Mouse (Mus musculus): ENCODE results near the gene Cst11. TPM values are rescaled to one million over a fixed set of nuclear protein-coding genes. Genes with fewer than 3 reads are reported as not detected.
"Not testable (repeated sequence)": the region's sequence is repeated elsewhere in the genome, so short reads cannot be mapped to it uniquely, and the experiment has no call there.

Gene Cst11
- polyA plus RNA-seq (2015; fragmentation: Nextera tagmentation; extraction: Ambion mirVana), result not detected in 2 replicates

DNA sequence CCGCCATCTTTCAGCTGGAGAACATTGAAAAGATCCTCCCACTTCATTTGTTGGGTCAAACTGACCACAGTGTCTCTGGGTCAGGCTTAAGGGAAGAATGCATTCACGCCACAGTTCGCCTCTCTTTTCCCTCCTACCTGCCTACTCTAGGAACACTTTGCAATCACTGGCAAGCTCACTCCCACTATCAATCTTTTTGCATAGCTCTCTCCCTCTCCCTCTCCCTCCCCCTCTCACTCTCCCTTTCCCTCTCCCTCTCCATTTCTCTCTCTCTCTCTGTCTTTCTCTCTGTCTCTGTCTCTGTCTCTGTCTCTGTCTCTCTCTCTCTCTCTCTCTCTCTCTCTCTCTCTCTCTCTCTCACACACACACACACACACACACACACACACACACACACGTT is at the start of gene Cst11:
Gene Cst11, minus strand, starts transcription at position 101 of the 400 bp plus-strand sequence.
- not testable (repeated sequence) for H3K27me3 ChIP-seq (replicated peaks); H3K36me3 ChIP-seq (replicated peaks); H3K9ac ChIP-seq; H3K27ac ChIP-seq; H3K4me1 ChIP-seq; H3K4me2 ChIP-seq; H3K4me3 ChIP-seq; H3K9me3 ChIP-seq; ATAC-seq (replicated peaks)
- whole genome bisulfite sequencing, result 97% methylated on average over 4 of the region's 4 CpGs

DNA sequence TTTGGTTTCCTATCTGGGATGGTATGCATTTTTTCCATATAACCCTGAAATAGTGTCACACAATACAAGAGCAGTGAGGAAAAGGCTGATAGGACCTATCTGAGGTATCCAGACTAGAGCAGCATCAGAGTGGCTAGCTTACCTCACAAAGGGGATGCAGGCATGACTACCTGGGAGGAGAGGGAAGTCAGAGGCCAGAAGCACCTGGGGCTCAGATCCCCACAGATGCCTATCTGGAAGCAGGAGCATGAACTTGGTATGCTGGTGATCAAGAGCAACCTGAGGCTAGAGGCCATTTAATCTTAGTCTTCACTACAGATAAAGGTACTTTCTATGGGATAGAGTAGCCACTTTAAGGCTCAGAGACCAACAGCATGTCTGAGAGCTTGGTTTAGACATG is 48.6 kb upstream of the Cst11 start, which contains the start of gene Cst13:
Gene Cst13, plus strand, starts transcription at position 173 of the 400 bp plus-strand sequence.
- Histone ChIP-seq H3K9me3 (no peaks in the 10 kb centered on the region), H3K27me3 (replicated peaks) (no peaks in the 10 kb centered on the region), H3K27ac (no peak within 1 kb of the TSS), H3K4me2 (no peak within 1 kb of the TSS), H3K36me3 (replicated peaks) (no peaks in the 10 kb centered on the region), H3K9ac (no peak within 1 kb of the TSS), H3K4me1 (no peaks in the 10 kb centered on the region), H3K4me3 (no peak within 1 kb of the TSS)
- ATAC-seq (replicated peaks), result no peak

DNA sequence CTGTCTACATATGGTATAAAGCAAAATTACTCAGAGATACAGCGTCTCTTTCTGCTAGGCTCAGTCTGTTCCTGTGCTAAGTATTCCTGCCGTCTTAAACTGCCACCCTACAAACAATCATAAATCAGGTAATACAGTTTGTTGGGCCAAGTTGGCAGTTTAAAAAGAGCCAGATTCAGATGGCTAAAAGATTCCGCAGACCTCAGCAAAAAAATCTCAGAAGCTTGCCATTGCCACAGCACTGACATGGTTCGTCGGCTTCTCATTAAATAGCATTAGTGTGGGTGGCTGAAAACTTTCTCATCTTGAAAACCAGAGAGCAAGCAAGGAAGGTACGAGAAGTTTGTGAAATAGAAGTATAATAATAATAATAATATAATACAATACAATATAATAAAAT is 35.4 kb upstream of the Cst11 start:
- Histone ChIP-seq H3K27me3 (replicated peaks) (no peaks in the 10 kb centered on the region), H3K9me3 (no peaks in the 10 kb centered on the region), H3K27ac (no peak overlapping the region), H3K4me1 (no peaks in the 10 kb centered on the region), H3K4me3 (no peak overlapping the region), H3K4me2 (no peak overlapping the region), H3K9ac (no peak overlapping the region), H3K36me3 (replicated peaks) (no peaks in the 10 kb centered on the region)
- 82% methylated on average over 6 of the region's 6 CpGs for WGBS
- no peak for ATAC-seq (replicated peaks)

DNA sequence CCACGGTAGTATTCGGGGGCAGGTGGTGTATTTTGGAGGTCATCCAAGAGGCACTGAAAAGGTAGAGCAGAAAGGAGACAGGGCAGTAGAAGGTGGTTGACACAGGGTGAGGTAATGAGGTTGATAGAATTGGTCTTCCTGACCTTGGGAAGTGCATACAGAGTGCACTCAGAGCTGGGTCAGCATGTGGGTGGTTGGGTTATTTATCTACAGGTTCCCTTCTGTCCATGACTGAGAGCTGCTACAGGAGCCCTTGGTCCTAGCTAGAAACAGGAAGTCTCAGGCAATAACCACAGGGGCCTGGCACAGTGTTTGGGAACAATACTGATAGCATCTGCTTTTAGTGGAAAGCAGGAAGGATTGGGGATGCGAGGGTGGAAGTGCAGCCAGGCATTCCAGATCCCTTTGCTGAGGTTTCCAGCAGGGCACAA is 30.2 kb upstream of the Cst11 start:
- no peaks in the 10 kb centered on the region for H3K4me1 ChIP-seq
- no peak overlapping the region for H3K4me2 ChIP-seq
- no peaks in the 10 kb centered on the region for H3K27me3 ChIP-seq (replicated peaks)
- no peaks in the 10 kb centered on the region for H3K36me3 ChIP-seq (replicated peaks)
- no peak overlapping the region for H3K27ac ChIP-seq
- H3K9ac ChIP-seq, result no peak overlapping the region
- ATAC-seq (replicated peaks), result no peak
- 71% methylated on average over 3 of the region's 3 CpGs for whole genome bisulfite sequencing
- H3K4me3 ChIP-seq, result no peak overlapping the region
- no peaks in the 10 kb centered on the region for H3K9me3 ChIP-seq

DNA sequence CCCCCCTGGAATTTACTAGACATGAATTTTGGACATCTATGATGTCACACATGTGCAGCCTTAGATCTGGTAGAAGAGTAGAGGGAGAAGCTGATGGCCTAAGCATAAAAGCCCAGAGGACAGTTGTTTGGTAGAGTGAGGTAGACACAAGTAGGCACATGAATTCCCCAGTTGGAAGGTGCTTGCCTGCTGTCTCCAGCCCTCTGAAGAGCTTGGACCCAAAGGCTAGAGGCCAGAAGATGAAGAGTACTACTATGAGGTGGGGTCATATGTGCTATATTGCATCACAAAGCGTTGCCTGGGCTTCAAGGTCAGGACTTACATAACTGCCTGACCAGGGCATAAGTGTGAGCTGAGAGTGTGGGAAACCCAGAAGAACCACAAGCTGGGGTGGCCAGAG is 27.2 kb upstream of the Cst11 start, which contains the start of gene Cst8:
Gene Cst8, plus strand, starts transcription at position 301 of the 400 bp plus-strand sequence.
- H3K4me2 ChIP-seq, result no peak within 1 kb of the TSS
- H3K4me3 ChIP-seq, result no peak within 1 kb of the TSS
- H3K27me3 ChIP-seq (replicated peaks), result no peaks in the 10 kb centered on the region
- no peaks in the 10 kb centered on the region for H3K4me1 ChIP-seq
- 94% methylated on average over 1 of the region's 1 CpGs for WGBS
- no peak within 1 kb of the TSS for H3K9ac ChIP-seq
- H3K9me3 ChIP-seq, result no peaks in the 10 kb centered on the region
- ATAC-seq (replicated peaks), result no peak
- H3K27ac ChIP-seq, result no peak within 1 kb of the TSS
- no peaks in the 10 kb centered on the region for H3K36me3 ChIP-seq (replicated peaks)

DNA sequence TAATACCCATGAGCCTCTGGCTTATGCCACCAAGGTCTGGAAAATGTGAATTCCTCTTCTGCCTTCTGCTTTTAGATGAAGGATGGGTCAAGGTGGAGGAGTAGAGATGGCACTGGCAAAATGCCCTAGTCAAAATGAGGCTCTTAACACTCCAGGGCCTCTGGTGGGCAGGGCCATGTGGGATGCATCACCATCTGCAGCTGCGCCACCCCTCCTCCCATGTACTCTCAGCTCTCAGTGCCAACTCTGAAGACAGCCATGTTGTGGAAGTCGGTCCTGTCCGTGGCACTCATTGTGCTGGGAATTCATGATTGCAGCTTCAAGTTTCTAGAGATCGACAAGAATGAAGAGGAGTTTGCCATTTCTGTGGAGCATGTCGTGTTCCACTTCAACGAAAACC is 17.8 kb upstream of the Cst11 start, which contains the start of gene Cst12:
Gene Cst12, plus strand, starts transcription at position 220 of the 400 bp plus-strand sequence.
- WGBS, result 94% methylated on average over 6 of the region's 6 CpGs

DNA sequence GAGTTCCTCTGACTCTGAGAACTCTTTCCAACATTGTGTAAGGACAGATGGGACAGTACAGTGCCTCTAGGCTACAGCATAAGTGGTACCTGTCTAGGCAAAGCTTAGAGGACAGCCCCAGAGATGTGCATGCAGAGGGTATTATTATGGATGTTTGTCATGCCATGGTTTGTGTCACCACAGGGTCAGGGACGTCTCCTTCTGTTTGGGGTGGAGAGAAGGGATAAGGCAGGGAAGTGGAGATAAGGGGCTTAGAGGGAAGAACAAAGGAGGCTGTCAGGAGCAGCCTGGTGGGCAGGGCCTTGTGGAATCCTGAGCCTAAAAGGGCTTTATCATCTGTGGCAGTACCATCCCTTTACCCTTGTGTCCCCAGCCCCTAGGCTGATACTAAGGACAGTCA is 10.4 kb upstream of the Cst11 start, which contains the start of gene 8030411F24Rik:
Gene 8030411F24Rik, plus strand, starts transcription at position 301 of the 400 bp plus-strand sequence.
- no peak within 1 kb of the TSS for H3K4me3 ChIP-seq
- no peaks in the 10 kb centered on the region for H3K27me3 ChIP-seq (replicated peaks)
- no peak for ATAC-seq (replicated peaks)
- no peaks in the 10 kb centered on the region for H3K9me3 ChIP-seq
- no peak within 1 kb of the TSS for H3K9ac ChIP-seq
- H3K4me2 ChIP-seq, result no peak within 1 kb of the TSS
- no peaks in the 10 kb centered on the region for H3K4me1 ChIP-seq
- no peaks in the 10 kb centered on the region for H3K36me3 ChIP-seq (replicated peaks)
- H3K27ac ChIP-seq, result no peak within 1 kb of the TSS
- 14% methylated on average over 1 of the region's 1 CpGs for WGBS

More for the DNA sequence above, 17.8 kb upstream of the Cst11 start, which contains the start of gene Cst12:
- H3K9me3 ChIP-seq, result no peaks in the 10 kb centered on the region
- ATAC-seq (replicated peaks), result no peak
- no peaks in the 10 kb centered on the region for H3K27me3 ChIP-seq (replicated peaks)
- H3K4me1 ChIP-seq, result no peaks in the 10 kb centered on the region
- H3K9ac ChIP-seq, result no peak within 1 kb of the TSS
- no peak within 1 kb of the TSS for H3K4me2 ChIP-seq
- no peaks in the 10 kb centered on the region for H3K36me3 ChIP-seq (replicated peaks)
- H3K27ac ChIP-seq, result no peak within 1 kb of the TSS
- no peak within 1 kb of the TSS for H3K4me3 ChIP-seq

DNA sequence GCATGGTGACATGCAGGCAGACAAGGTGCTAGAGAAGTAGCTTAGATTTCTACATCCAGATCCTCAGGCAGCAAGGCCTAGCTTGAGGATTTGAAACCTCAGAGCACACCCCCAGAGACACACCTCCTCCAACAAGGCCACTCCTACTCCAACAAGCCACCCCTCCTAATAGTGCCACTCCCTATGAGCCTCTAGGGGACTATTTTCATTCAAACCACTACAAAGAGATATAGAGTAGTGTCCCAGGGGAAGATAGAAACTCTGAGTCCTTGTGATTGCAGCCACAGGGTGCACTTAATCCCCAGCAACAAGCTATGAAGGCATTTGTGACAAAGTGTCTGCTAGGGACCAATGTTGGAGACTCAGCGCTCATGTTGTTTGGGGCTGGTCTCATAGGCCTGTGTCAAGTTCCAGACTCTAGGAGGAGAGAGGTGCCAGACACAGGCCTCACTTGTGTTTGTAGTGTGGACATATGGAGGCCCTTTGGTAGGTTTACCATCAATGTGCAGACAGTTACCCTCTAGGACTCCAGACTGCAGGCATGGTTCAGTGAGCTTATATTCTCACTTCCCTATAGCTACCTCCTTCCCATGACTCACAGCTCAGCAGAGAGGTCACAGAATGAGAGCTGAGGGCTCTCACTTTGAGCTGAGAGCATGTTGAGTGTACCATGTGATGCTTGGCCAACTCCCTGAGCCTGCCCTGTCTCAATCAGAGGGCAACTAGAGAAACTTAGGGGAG is 7.5 kb downstream of the Cst11 start:
- Histone ChIP-seq H3K4me2 (no peak overlapping the region), H3K4me1 (no peaks in the 10 kb centered on the region), H3K4me3 (no peak overlapping the region), H3K27me3 (replicated peaks) (no peaks in the 10 kb centered on the region), H3K9me3 (no peaks in the 10 kb centered on the region), H3K36me3 (replicated peaks) (no peaks in the 10 kb centered on the region), H3K27ac (no peak overlapping the region), H3K9ac (no peak overlapping the region)
- ATAC-seq (replicated peaks), result no peak
- WGBS, result 92% methylated on average over 1 of the region's 1 CpGs

DNA sequence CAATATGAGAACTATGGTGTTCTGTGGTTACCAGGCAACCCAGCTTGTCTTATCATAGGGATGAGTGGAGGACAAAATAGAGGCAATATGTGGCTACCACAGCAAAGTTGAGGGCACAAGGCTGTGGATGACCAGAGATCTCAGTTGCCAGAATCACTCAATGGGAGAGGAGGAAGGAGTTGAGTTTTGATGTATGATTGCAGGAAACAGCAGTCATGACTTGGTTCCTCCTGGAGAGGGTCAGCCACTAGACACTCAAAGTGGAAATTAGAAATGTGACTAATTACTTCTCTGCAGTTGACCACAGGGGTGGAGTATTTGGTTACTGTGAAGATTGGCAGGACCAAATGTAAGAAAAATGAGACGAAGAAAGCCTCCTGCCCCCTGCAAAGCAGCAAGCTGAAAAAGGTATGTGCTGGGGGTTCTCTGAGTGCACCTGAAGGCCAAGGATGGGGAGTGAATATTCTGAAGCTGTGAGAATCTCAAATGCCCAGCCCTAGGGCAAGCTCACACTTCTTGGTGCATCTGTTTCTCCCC is 16.9 kb downstream of the Cst11 start:
- no peak overlapping the region for H3K4me3 ChIP-seq
- ATAC-seq (replicated peaks), result no peak
- WGBS, result 71% methylated on average over 1 of the region's 1 CpGs
- H3K36me3 ChIP-seq (replicated peaks), result no peaks in the 10 kb centered on the region
- H3K4me2 ChIP-seq, result no peak overlapping the region
- H3K4me1 ChIP-seq, result no peaks in the 10 kb centered on the region
- H3K9ac ChIP-seq, result no peak overlapping the region
- no peaks in the 10 kb centered on the region for H3K9me3 ChIP-seq
- no peak overlapping the region for H3K27ac ChIP-seq
- H3K27me3 ChIP-seq (replicated peaks), result no peaks in the 10 kb centered on the region

DNA sequence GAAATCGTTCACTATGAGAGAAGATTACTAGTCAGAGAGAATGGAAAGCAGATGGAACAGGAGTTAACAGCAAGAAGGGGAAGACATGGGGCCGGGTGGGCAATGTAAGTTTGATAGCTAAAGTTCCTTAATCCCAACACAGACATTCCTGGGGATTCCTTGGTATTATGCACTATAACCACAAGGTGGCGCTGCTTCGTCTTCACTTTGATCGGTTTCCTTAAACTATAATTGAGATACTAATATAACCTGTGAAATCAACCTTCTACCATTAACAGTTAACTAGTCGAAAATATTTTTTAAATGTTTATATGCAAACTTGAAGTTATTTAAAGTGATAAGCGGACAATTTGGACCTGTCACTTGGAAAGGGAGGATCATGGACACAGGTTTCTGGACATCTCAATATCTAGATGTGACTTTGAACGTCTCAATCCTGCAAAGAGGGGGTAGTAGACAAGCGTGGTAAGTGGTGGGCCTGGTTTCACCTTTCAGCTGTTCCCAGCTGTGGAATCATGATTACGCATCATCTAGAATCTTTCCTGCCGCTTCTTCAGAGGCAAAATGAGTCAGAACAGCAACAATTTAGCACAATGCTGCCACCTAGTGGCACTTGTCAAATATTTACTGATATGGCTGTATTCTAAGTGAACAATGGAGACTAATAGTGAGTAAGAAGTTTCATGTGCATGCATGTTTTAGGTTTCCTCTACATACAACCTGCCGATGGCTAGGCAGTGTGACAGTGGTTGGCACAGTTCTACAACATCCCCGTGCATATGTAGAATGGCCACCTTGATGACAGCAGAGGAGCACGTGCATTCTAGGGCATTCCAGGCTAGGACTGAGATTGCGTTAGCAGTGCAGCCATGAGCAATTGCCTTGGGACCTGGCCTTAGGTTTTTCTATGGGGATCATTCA is 19.1 kb downstream of the Cst11 start:
- Histone ChIP-seq H3K9me3 (no peaks in the 10 kb centered on the region), H3K4me3 (peak overlapping the region; percentile 39), H3K9ac (peak overlapping the region; percentile 33; the same call in 1 of the 2 replicates), H3K36me3 (replicated peaks) (no peaks in the 10 kb centered on the region), H3K27me3 (replicated peaks) (no peaks in the 10 kb centered on the region), H3K4me1 (no peaks in the 10 kb centered on the region), H3K4me2 (peak overlapping the region; percentile 61), H3K27ac (no peak overlapping the region)
- 17% methylated on average over 15 of the region's 15 CpGs for WGBS
- peak; percentile 94 for ATAC-seq (replicated peaks)

DNA sequence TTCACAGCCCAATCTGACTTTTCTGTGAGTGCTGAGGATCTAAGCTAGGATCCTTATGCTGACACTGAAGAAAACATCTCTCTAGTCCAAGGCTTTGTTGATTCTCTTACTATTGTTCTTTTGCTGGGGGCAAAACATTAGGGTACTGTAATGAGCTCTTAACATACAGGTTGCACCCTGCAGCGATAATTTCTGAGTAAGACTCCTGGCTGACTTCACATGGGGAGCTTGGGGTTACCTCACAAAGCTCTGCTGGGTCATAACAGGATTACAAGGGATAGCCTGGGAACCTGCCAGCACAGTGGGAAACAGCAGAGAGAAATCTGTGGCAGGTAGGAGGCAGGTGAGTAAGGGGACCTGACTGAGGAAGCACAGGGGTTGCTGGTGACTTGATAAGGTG is 21.2 kb downstream of the Cst11 start, which contains the start of gene Cstl1:
Gene Cstl1, plus strand, starts transcription at position 301 of the 400 bp plus-strand sequence.
- no peak for ATAC-seq (replicated peaks)
- H3K4me2 ChIP-seq, result no peak within 1 kb of the TSS
- H3K9ac ChIP-seq, result no peak within 1 kb of the TSS
- H3K9me3 ChIP-seq, result no peaks in the 10 kb centered on the region
- H3K36me3 ChIP-seq (replicated peaks), result no peaks in the 10 kb centered on the region
- H3K27ac ChIP-seq, result no peak within 1 kb of the TSS
- no peaks in the 10 kb centered on the region for H3K27me3 ChIP-seq (replicated peaks)
- no peaks in the 10 kb centered on the region for H3K4me1 ChIP-seq
- 78% methylated on average over 1 of the region's 1 CpGs for WGBS
- no peak within 1 kb of the TSS for H3K4me3 ChIP-seq

DNA sequence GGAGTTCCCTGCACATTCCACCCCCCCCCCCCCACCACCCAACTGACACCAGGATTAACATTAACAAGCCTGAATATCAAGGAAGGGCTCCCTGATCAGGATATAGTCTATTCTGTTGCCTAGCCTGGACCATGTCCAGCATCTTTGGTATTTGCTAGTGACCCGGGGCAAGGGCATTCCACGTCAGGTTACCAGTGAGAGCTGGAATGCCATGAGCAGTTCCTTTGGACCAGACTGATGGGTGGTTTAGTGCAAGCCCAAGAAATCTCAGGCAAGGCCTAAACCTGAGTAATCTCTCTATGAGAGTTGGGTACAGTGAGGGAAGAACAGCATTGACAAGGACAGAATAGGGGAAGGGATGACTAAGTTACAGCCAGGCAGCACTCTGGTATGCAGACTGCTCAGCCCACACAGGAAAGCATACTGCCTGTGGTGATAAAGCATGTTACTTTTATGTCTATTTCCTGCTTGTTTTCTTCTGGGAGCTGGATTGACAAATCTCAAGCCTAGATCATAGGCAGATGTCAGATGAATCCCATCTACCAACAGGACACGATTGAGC is 27.4 kb downstream of the Cst11 start:
- Histone ChIP-seq H3K9ac (no peak overlapping the region), H3K4me3 (no peak overlapping the region), H3K9me3 (no peaks in the 10 kb centered on the region), H3K36me3 (replicated peaks) (no peaks in the 10 kb centered on the region), H3K27me3 (replicated peaks) (no peaks in the 10 kb centered on the region), H3K4me1 (no peaks in the 10 kb centered on the region), H3K4me2 (no peak overlapping the region), H3K27ac (no peak overlapping the region)
- 87% methylated on average over 3 of the region's 3 CpGs for WGBS
- ATAC-seq (replicated peaks), result no peak

Measured in midbrain, embryonic 15.5 days (tissue).